ENCODE assay signal across 24 mouse cellular contexts in the genomic region with DNA sequence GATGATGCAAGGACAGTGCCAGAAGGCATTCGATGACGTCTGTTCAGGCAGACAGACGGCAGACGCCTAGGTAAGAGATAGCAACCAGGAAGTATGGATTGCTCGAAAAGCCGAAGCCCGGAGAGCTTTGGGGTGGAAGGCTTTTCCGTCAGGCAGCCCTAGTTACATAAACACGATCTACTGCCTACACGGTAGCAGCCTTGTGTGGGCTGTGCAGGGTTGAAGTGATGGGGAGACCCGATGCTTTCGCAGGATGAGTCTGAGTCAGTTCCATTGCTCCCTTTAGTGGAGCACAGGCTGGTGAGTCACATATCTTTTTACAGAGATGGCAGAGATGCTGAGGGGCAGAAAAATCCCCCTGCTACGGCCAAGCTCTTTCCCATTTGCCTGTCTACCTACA. TPM values are rescaled to one million over a fixed set of nuclear protein-coding genes. Genes with fewer than 3 reads are reported as not detected.
DNase-seq lines count a peak whose midpoint lies in the region; ATAC-seq and TF ChIP-seq lines count a peak whose summit lies in the region.
"Had no signal": no experiment of that assay in that cellular context is flagged by ENCODE, and none has a peak within 500 bp of the region (broad histone marks: within the 10 kb centered on the region; RNA-seq: fewer than 3 reads in every experiment).

No protein-coding gene starts in this region.

- no peak for TF ChIP-seq CTCF in CH12.LX (conservative IDR thresholded peaks at IDR 0.05 in 1 of 2, IDR thresholded peaks at IDR 0.05 in 1 of 2; ENCODE audit: low read depth in 2 of 2, low read length in 2 of 2)

- no peak for TF ChIP-seq EP300 in CH12.LX (IDR thresholded peaks at IDR 0.05; ENCODE audit: low read length)

- no peaks in the 10 kb centered on the region for H3K9me3 ChIP-seq in CH12.LX (replicated peaks; ENCODE audit: low read length)
- H3K9me3 ChIP-seq in hindbrain, embryonic 11.5 days (ENCODE audit: control insufficient read depth, low read length) = no peaks in the 10 kb centered on the region
- H3K9me3 ChIP-seq: midbrain, embryonic 15.5 days had no signal

- peak overlapping the region; percentile 95; the same call in 1 of the 2 replicates for H3K9ac ChIP-seq in CH12.LX (ENCODE audit: insufficient read depth, low read depth)
- no peak overlapping the region for H3K9ac ChIP-seq in hindbrain, embryonic 11.5 days (ENCODE audit: low read depth, low read length)
- H3K9ac ChIP-seq: limb, embryonic 12.5 days; liver, embryonic 13.5 days; lung, embryonic 15.5 days; midbrain, embryonic 15.5 days had no signal

- 85% methylated on average over 13 of the region's 13 CpGs for whole genome bisulfite sequencing in hindbrain, embryonic 11.5 days

- TF ChIP-seq POLR2A in CH12.LX (IDR thresholded peaks at IDR 0.05; ENCODE audit: low read depth, low read length) = no peak

- no peak for ATAC-seq in hindbrain, embryonic 11.5 days (ENCODE audit: low FRiP score)
- ATAC-seq: hindbrain, postnatal 0 days; midbrain, embryonic 15.5 days had no signal

- H3K4me1 ChIP-seq in CH12.LX (ENCODE audit: control insufficient read depth in 1 of 2, insufficient read depth in 2 of 2) = peaks cover 5 to 13% of the 10 kb centered on the region in 2 experiments
- H3K4me1 ChIP-seq in hindbrain, embryonic 11.5 days (replicated peaks; ENCODE audit: control insufficient read depth, insufficient read depth, low read length) = no peaks in the 10 kb centered on the region
- H3K4me1 ChIP-seq: limb, embryonic 12.5 days; liver, embryonic 13.5 days; lung, embryonic 15.5 days; midbrain, embryonic 15.5 days had no signal

- peak overlapping the region; percentile 59 to 72 (median 69) for H3K4me3 ChIP-seq in CH12.LX (replicated peaks in 1 of 3; ENCODE audit: low read depth in 2 of 3, low read length in 2 of 3, poor library complexity in 1 of 3)
- no peak overlapping the region for H3K4me3 ChIP-seq in hindbrain, embryonic 11.5 days (ENCODE audit: low read depth, low read length)
- H3K4me3 ChIP-seq: limb, embryonic 12.5 days; liver, embryonic 13.5 days; lung, embryonic 15.5 days; midbrain, embryonic 15.5 days had no signal

- DNase-seq in layer of hippocampus, adult 11-12 months (ENCODE audit: low spot score) = peak; percentile 6
- no peak for DNase-seq in layer of hippocampus, postnatal 14 days (ENCODE audit: low spot score in 2 of 2)
- DNase-seq in CH12.LX (ENCODE audit: extremely low read depth) = peak; percentile 24
- peak; percentile 36 to 47 for DNase-seq in frontal cortex, postnatal 36 days (ENCODE audit: low spot score in 2 of 2)
- DNase-seq in left cerebral cortex, postnatal 36 days (ENCODE audit: low spot score in 2 of 2) = peak; percentile 23 to 58
- DNase-seq in cerebellum, postnatal 36 days = no peak
- no peak for DNase-seq in c-Kit-positive CD71-positive TER-119-positive erythroid progenitor cells, embryonic 14.5 days (ENCODE audit: low spot score)
- DNase-seq in hindbrain, embryonic 11.5 days (ENCODE audit: low spot score) = no peak
- DNase-seq: adrenal gland, adult 8-10 months; cerebellum, adult 2 months; gastrocnemius, postnatal 25 days; heart, postnatal 36 days; kidney, adult 18-20 months; kidney, postnatal 10 days; liver, embryonic 13.5 days; thymus, adult 2 months had no signal

- peaks cover 7% of the 10 kb centered on the region; the same call in 1 of the 2 replicates for H3K79me2 ChIP-seq in CH12.LX (replicated peaks; ENCODE audit: control insufficient read depth, extremely low read depth, insufficient read depth, poor library complexity, severe bottlenecking)

- no peaks in the 10 kb centered on the region for H3K27me3 ChIP-seq in CH12.LX (replicated peaks)
- no peaks in the 10 kb centered on the region for H3K27me3 ChIP-seq in hindbrain, embryonic 11.5 days (ENCODE audit: control insufficient read depth, insufficient read depth, low read length)
- H3K27me3 ChIP-seq: liver, embryonic 13.5 days; lung, embryonic 15.5 days; midbrain, embryonic 15.5 days had no signal

- peak overlapping the region; percentile 29; the same call in 1 of the 2 replicates for H3K4me2 ChIP-seq in CH12.LX (ENCODE audit: insufficient read depth, low read depth, poor library complexity, severe bottlenecking)
- H3K4me2 ChIP-seq in hindbrain, embryonic 11.5 days (replicated peaks; ENCODE audit: low read depth, low read length) = no peak overlapping the region
- H3K4me2 ChIP-seq: limb, embryonic 12.5 days; liver, embryonic 13.5 days; lung, embryonic 15.5 days; midbrain, embryonic 15.5 days had no signal

- dilution Hi-C loops in CH12.LX (cut with MboI; ENCODE audit: extremely low pct_ligation_motif_present, extremely low pct_unique_long_range_greater_than_20kb, low sequenced_read_pairs) = no loop called here

- H3K36me3 ChIP-seq in CH12.LX (replicated peaks in 1 of 2; ENCODE audit: control insufficient read depth in 1 of 2, insufficient read depth in 1 of 2, low read length in 1 of 2) = peaks cover 4 to 15% of the 10 kb centered on the region in 2 experiments
- H3K36me3 ChIP-seq in hindbrain, embryonic 11.5 days (ENCODE audit: control insufficient read depth, insufficient read depth, low read length) = no peaks in the 10 kb centered on the region
- H3K36me3 ChIP-seq: limb, embryonic 12.5 days; liver, embryonic 13.5 days; lung, embryonic 15.5 days; midbrain, embryonic 15.5 days had no signal

- TF ChIP-seq RAD21 in CH12.LX (IDR thresholded peaks at IDR 0.05; ENCODE audit: low read depth, low read length) = no peak

- intact Hi-C loops in left cerebral cortex, postnatal 36 days (cut with DNase I) = no loop called here

- H3K27ac ChIP-seq in CH12.LX (ENCODE audit: insufficient read depth, low read depth) = no peak overlapping the region
- H3K27ac ChIP-seq in hindbrain, embryonic 11.5 days (ENCODE audit: low read depth, low read length) = no peak overlapping the region
- H3K27ac ChIP-seq: hindbrain, postnatal 0 days; limb, embryonic 12.5 days; liver, embryonic 13.5 days; lung, embryonic 15.5 days; midbrain, embryonic 15.5 days had no signal

- in situ Hi-C loops in CH12.LX (cut with MboI; ENCODE audit: low pct_ligation_motif_present, low pct_unique_long_range_greater_than_20kb, low sequenced_read_pairs) = no loop called here

TF ChIP-seq in CH12.LX, 34 proteins besides CTCF, POLR2A, EP300 and RAD21:
- TF ChIP-seq SIN3A (IDR thresholded peaks at IDR 0.05; ENCODE audit: low read length) (peak; percentile 69), CHD2 (IDR thresholded peaks at IDR 0.05; ENCODE audit: low read length) (no peak), ELF1 (IDR thresholded peaks at IDR 0.05; ENCODE audit: low read depth, low read length) (0 out of 2 replicates have a peak, but pooled peaks have one; percentile 46)

RNA-seq across cellular contexts. Expression of a gene that starts 0.5 kb away (rescaled TPM):
- not detected for total RNA-seq in layer of hippocampus, postnatal 14 days (2021)
- total RNA-seq in CH12.LX (2012; rRNA removed) (68.3 and 96.7 TPM in 2 replicates), CH12.LX (2014; rRNA removed) (120 and 132 TPM in 2 replicates)
- polyA plus RNA-seq in CH12.LX (2012; ENCODE audit: insufficient read length, low read depth) = 133 and 183 TPM in 2 replicates
- total RNA-seq in left cerebral cortex, postnatal 36 days (2021) = 1 to 10 TPM; 4.1 to 4.4 TPM
- polyA plus RNA-seq in hindbrain, embryonic 11.5 days (2014; fragmentation: Nextera tagmentation; extraction: Ambion mirVana) = not detected in 2 replicates
- total RNA-seq: adrenal gland, adult 8-10 months; gastrocnemius, postnatal 25 days; hindbrain, postnatal 0 days had no signal
- polyA plus RNA-seq: hindbrain, postnatal 0 days; limb, embryonic 12.5 days; liver, embryonic 13.5 days; lung, embryonic 15.5 days; midbrain, embryonic 15.5 days; stomach, embryonic 14.5 days; thymus, adult 2 months had no signal

RNA-seq across cellular contexts. Expression of a gene that starts 29.4 kb away (rescaled TPM):
- not detected for total RNA-seq in layer of hippocampus, postnatal 14 days (2021)
- 0.08 TPM in 2 replicates for total RNA-seq in CH12.LX (2012; rRNA removed)
- not detected in 2 replicates for total RNA-seq in CH12.LX (2014; rRNA removed)
- polyA plus RNA-seq in CH12.LX (2012; ENCODE audit: insufficient read length, low read depth) = not detected in 2 replicates
- not detected for total RNA-seq in left cerebral cortex, postnatal 36 days (2021)
- 0.12 TPM in 1 of 2 replicates, not detected in the other for polyA plus RNA-seq in hindbrain, embryonic 11.5 days (2014; fragmentation: Nextera tagmentation; extraction: Ambion mirVana)
- total RNA-seq: adrenal gland, adult 8-10 months; gastrocnemius, postnatal 25 days; heart, adult 8-10 months; heart, postnatal 36 days; hindbrain, postnatal 0 days; megakaryocyte progenitor cell, adult 5-6 weeks had no signal
- polyA plus RNA-seq: brain, embryonic 14.5 days; cerebellum, adult 2 months; hindbrain, postnatal 0 days; liver, embryonic 13.5 days; lung, embryonic 15.5 days; midbrain, embryonic 15.5 days; stomach, embryonic 14.5 days; thymus, adult 2 months had no signal

Comparison
In these comparisons a context has a peak if more than half of its experiments do, and no peak if none do; other contexts are left out.
1. DNase-seq: peak in layer of hippocampus, adult 11-12 months (single experiment), CH12.LX (single experiment), frontal cortex, postnatal 36 days (2 of 2) and left cerebral cortex, postnatal 36 days (2 of 2); none in layer of hippocampus, postnatal 14 days (0 of 2), cerebellum, postnatal 36 days (0 of 2), c-Kit-positive CD71-positive TER-119-positive erythroid progenitor cells, embryonic 14.5 days (single experiment) and hindbrain, embryonic 11.5 days (single experiment).
2. RNA of a gene that starts 0.5 kb away (total RNA-seq): 68.3 to 132 TPM in CH12.LX; 4.1 to 4.4 TPM in left cerebral cortex, postnatal 36 days and not detected in layer of hippocampus, postnatal 14 days; every median in the first group is over 10 times any median in the second.